Mouse (Mus musculus): ENCODE measurements at regions not wholly inside any gene's neighbourhood (a gene's known extent, or its start where the extent isn't known, plus 50 kb on each side); places are given as distances from the start of the nearest gene placed in this dataset.
A peak's percentile ranks its signal among the peaks of the same experiment; 100 is the strongest.

GRCm38 (mm10) chr3:149357903-149358569, 367.7 kb upstream of the Adgrl2 start:
- DNase-seq, result no peak

DNA sequence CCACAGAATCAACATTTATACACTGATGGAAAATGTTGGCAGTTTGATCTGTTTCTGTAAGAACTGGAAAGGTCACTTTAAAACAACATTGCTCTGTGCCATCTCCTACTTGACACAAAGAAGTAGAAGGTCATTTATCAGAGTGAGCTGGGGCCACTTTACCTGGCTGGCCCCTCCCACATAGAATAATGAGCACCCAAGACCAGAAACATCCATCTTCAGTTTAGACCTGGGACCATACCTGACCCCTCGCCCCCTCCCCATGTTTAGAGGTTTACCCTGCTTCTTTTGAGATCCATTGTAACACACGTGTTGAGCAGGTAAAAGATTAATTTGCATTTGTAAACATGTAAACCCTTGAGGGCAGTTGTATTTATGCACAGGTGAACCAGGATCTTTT, 366.8 kb upstream of the Adgrl2 start:
- DNase-seq, result no peak

DNA sequence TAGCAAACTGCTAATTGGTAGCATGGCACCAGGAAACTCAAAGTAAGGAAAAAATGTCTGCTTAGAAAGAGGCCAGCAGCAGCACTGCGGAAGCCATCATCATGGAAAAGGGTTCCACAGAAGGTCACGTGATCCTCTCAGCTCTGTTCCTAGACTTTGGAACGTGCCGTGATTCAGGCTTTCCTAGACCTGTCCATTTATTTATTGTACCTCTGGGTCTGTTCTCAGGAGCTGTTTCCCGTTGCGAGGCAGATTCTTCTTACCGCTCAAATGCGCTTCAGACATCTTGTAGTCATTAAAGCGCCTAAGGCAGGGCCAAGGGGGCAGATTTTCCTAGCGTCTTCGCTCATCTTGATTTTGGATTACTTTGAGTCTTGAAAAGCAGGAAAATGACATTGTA, 365.0 kb upstream of the Adgrl2 start:
- DNase-seq, result no peak

GRCm38 (mm10) chr3:149353958-149354357, 363.6 kb upstream of the Adgrl2 start:
- peak; percentile 27 to 34 for DNase-seq

DNA sequence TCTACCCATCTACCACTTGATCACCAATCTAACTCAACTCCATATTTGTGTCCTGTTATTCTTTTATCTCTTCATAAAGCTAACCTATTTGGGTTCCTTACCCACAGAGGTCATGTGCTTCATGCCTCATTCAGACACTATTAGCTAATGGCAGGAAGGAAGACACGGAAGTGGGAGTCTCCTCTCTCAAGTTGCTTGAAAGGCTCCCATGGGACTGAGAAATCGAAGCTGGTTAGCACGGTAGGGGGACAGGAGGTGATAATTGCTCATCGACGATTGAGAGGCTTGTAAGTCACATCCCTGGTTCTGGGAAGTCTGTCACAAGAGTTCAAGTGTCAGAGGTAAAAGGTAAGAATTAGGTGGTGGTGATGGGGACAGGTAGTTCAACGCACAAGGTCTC, 362.2 kb upstream of the Adgrl2 start:
- no peak for DNase-seq

- no peak for DNase-seq
Observed at GRCm38 (mm10) chr3:149349731-149350130, 359.4 kb upstream of the Adgrl2 start.

DNA sequence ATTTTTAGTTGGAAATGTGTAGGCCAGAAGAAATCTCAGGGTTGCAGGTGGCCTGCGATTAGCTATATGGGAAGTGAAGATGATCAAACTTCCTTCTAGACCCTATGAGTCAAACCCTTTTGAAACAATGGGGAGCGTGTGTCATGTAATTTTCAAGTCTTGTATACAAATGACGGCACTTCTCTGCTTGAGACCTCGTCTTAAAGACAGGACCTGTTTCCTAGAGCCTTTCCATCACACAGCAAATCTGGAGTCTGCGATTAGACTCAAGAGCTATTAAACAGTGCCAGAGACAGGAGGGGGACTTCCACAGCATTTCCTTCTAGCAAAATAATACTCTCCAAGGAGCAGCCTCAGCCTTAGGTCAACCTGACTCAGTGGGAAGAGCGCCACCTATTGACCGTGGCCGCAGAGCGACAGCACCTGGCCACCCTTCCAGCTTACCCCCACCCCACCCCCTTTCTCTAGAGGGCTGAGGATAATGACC, 358.9 kb upstream of the Adgrl2 start:
- DNase-seq, result peak; percentile 80 to 84

- no peak for DNase-seq
Observed at GRCm38 (mm10) chr3:149348459-149348971, 358.2 kb upstream of the Adgrl2 start.

- no peak for DNase-seq
Observed at GRCm38 (mm10) chr3:149347241-149347992, 357.1 kb upstream of the Adgrl2 start.

GRCm38 (mm10) chr3:149342511-149342910, 352.2 kb upstream of the Adgrl2 start:
- DNase-seq, result no peak

DNA sequence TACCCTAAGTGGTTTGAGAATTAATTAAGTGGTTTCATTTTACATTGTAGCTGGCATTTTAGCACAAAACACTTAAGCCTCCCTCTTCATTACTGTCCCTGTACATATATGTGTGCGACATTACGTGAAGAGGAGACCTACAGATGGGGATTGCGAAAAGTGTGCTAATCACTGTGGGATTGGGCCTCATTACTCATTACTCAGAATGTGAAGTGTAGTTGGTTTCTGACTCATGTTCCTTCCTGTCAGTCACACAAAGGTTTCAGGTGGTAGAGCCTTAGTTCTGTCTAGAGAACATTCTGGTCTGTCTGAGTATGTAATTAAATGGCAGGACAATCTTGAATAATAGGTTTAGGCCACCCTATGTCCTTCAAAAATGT, 349.0 kb upstream of the Adgrl2 start:
- no peak for DNase-seq

DNA sequence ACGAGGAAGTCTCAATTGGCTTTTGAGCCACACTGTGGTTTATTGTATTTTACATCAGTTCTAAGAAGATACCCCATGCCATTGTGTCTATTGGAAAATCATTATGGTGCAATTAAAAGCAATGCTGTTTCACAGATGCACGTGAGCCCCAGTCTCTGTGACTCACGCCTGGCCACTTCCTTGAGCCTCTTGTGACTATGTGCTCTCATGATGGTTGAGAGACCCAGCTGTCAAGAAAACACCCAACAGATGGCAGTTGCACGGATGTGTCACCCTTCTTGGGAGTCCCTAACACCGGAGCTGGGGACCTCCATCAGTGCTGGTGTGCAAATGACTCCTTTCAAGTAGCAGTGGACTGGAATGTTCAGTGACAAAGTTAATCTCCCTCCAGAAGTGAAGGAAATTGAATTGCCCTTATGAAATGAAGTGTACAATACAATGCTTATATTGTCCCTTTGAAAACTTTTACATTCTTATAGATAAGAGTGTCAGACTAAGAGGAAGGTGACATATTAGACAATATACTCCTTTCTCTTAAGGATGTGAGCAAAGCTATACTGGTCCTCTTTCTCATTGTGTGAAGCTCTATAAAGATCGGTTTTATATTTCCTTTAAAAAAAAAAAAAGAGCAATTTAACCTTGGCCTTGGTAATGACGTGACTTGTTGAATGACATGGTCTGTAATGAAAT, 348.5 kb upstream of the Adgrl2 start:
- DNase-seq, result no peak

- DNase-seq, result no peak
Observed at GRCm38 (mm10) chr3:149335259-149335658, 344.9 kb upstream of the Adgrl2 start.

DNA sequence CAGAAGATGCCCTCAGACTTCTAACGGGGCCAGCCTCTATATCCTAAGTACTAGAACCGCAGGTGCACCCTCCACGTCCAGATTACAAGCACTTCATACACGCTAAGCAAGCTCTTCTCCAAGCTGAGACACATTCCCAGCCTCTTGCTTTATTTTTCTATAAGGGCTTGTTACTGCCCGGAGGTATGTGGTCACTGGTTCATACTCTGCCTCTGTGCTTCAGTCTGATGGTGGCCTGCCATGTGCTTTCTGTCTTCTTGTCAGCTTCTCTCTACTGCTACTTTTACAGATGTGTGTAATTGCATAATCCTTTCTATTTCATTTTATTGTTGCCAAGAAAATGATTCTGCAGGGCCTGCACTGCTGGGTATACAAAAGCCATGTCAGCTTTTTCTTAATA, 343.3 kb upstream of the Adgrl2 start:
- no peak for DNase-seq

- no peak for DNase-seq
Observed at GRCm38 (mm10) chr3:149333131-149333530, 342.8 kb upstream of the Adgrl2 start.

- DNase-seq, result no peak
Observed at GRCm38 (mm10) chr3:149332105-149332504, 341.8 kb upstream of the Adgrl2 start.

GRCm38 (mm10) chr3:149331251-149331960, 341.1 kb upstream of the Adgrl2 start:
- DNase-seq, result no peak

- DNase-seq, result peak; percentile 43 to 46
Observed at GRCm38 (mm10) chr3:149330716-149331115, 340.4 kb upstream of the Adgrl2 start.

DNA sequence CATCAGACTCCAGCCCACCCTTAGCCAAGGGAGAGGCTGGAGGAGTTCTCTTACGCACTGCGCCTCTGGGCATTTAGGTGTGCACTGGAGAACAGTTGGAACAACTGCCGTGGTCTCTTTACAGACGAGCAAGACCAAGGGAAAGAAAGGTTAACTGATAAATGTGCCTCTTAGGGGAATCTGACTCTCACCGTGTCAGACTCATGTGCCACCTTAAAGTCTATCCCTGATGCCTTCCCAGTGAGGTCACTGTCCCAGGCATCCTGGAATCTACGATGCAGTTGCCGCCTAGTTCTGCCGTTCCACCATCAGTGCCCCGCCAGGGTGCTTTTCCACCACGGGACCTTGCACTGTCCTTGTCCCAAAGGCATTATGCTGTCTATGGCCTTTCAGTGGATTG, 339.7 kb upstream of the Adgrl2 start:
- no peak for DNase-seq

- DNase-seq, result no peak
Observed at GRCm38 (mm10) chr3:149329615-149330014, 339.3 kb upstream of the Adgrl2 start.

DNA sequence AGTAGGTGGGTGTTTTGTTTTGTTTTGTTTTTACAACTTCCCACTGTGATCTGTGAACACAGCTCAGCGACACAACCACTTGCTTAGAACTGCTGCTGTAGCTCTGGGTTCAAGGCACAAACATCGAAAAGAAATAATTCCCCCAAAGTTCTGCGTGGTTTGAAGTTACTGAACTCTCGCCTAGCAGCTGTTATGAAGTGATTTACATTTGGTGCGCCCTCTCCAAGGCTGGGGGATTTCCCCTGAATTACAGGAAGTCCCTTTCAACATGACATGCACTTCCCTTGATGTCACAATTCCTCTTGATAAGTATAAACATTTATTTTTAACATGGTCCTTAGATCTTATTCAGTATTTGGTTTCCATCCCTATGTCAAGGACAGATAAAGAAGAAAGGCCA, 336.3 kb upstream of the Adgrl2 start:
- peak; percentile 20 to 39 for DNase-seq

- no peak for DNase-seq
Observed at GRCm38 (mm10) chr3:149324088-149324487, 333.7 kb upstream of the Adgrl2 start.
